Mouse (Mus musculus) MEL (cell line): ENCODE results near the gene Nat8f4.

Experiments
- CTCF ChIP-seq, 3 experiments: IDR thresholded peaks in 2 of 3; conservative IDR thresholded peaks in 1 of 3; 2 replicates each; pipeline ENCODE4 v1.5.1; 2011 to 2012; ENCODE audit warnings: low read length in 3 of 3, low read depth in 2 of 3, mild to moderate bottlenecking in 2 of 3, improper control_type of control experiment in 1 of 3, inconsistent platforms in 1 of 3, mixed read lengths in 1 of 3, moderate library complexity in 1 of 3; ENCODE audit not compliant: control insufficient read depth in 1 of 3, insufficient read depth in 1 of 3, poor library complexity in 1 of 3, severe bottlenecking in 1 of 3
- EP300 ChIP-seq, 2 experiments: IDR thresholded peaks; 2 replicates each; pipeline ENCODE4 v1.6.1; 2011; ENCODE audit warnings: improper control_type of control experiment in 2 of 2, low read length in 2 of 2, low read depth in 1 of 2, mild to moderate bottlenecking in 1 of 2
- ETS1 ChIP-seq: IDR thresholded peaks from 2 replicates; pipeline ENCODE4 v1.6.1; 2012; ENCODE audit warnings: low read depth, mild to moderate bottlenecking, inconsistent platforms, low read length, improper control_type of control experiment, moderate library complexity
- GATA1 ChIP-seq: IDR thresholded peaks from 2 replicates; pipeline ENCODE4 v1.6.1; 2011; ENCODE audit warnings: low read depth, low read length, improper control_type of control experiment
- POLR2A ChIP-seq, 2 experiments: IDR thresholded peaks; 2 replicates each; pipeline ENCODE4 v1.6.1; 2011 to 2012; ENCODE audit warnings: low read length in 2 of 2, mild to moderate bottlenecking in 2 of 2, control low read depth in 1 of 2, improper control_type of control experiment in 1 of 2, low read depth in 1 of 2, moderate library complexity in 1 of 2; ENCODE audit not compliant: control insufficient read depth in 1 of 2, insufficient read depth in 1 of 2, poor library complexity in 1 of 2
- RAD21 ChIP-seq: IDR thresholded peaks from 2 replicates; pipeline ENCODE4 v1.6.1; 2011; ENCODE audit warnings: mild to moderate bottlenecking, low read depth, low read length, improper control_type of control experiment
- UBTF ChIP-seq: IDR thresholded peaks from 2 replicates; pipeline ENCODE4 v1.6.1; 2012; ENCODE audit warnings: low read depth, mild to moderate bottlenecking, inconsistent platforms, low read length, improper control_type of control experiment, moderate library complexity, borderline replicate concordance; ENCODE audit not compliant: insufficient read depth

- TF ChIP-seq CTCF (IDR thresholded peaks at IDR 0.05 in 2 of 3, conservative IDR thresholded peaks at IDR 0.05 in 1 of 3; ENCODE audit: control insufficient read depth in 1 of 3, insufficient read depth in 1 of 3, low read depth in 2 of 3, low read length in 3 of 3, poor library complexity in 1 of 3, severe bottlenecking in 1 of 3), result no peak
- TF ChIP-seq EP300 (IDR thresholded peaks at IDR 0.05; ENCODE audit: low read depth in 1 of 2, low read length in 2 of 2), result no peak
- no peak for TF ChIP-seq UBTF
- TF ChIP-seq POLR2A (IDR thresholded peaks at IDR 0.05; ENCODE audit: control insufficient read depth in 1 of 2, insufficient read depth in 1 of 2, low read depth in 1 of 2, low read length in 2 of 2, poor library complexity in 1 of 2), result no peak
- no peak for TF ChIP-seq ETS1
- TF ChIP-seq GATA1, result no peak
- no peak for TF ChIP-seq RAD21
These were observed 36.7 kb downstream of the Nat8f4 start for GRCm38 (mm10) chr6:85867726-85868690.
